Mouse (Mus musculus) neural tube, embryonic 14.5 days (tissue): ENCODE data around the gene Ap3m1. TPM values are rescaled to one million over a fixed set of nuclear protein-coding genes. Genes with fewer than 3 reads are reported as not detected.

Experiments used
- polyA plus RNA-seq: library from polyadenylated mRNA; unstranded; fragments of >200 nt; fragmentation: Nextera tagmentation; extraction: Ambion mirVana; gene quantifications from 2 replicates; pipeline ENCODE4 v1.2.1, GENCODE M21; 2014

Ap3m1 gene
- polyA plus RNA-seq, 1 experiment from 2014 or later, result 95.6 TPM

Other genes starting within 250 kb of the Ap3m1 start
- gene Plau, start 215.8 kb downstream of the Ap3m1 start, polyA plus RNA-seq, result 0.19 and 0.26 TPM in 2 replicates
- gene Vcl, start 123.1 kb downstream of the Ap3m1 start, polyA plus RNA-seq, result 18.2 and 28.0 TPM in 2 replicates
- gene Adk, start 66 bp upstream of the Ap3m1 start, polyA plus RNA-seq, result 33.5 and 35.4 TPM in 2 replicates